Comparison of ENCODE assay signal across 8 mouse cellular contexts in genomic region chr4:141008028-141008427, GRCm38 (mm10). TPM values are rescaled to one million over a fixed set of nuclear protein-coding genes. Genes with fewer than 3 reads are reported as not detected.
DNase-seq lines count a peak whose midpoint lies in the region; ATAC-seq and TF ChIP-seq lines count a peak whose summit lies in the region.

No protein-coding gene starts in this region.

- intact Hi-C loops in heart, postnatal 36 days (cut with DNase I), result no loop called here

- H3K36me3 ChIP-seq in forebrain, embryonic 14.5 days (ENCODE audit: control insufficient read depth, insufficient read depth, low read length), result peaks cover 51% of the 10 kb centered on the region

- no peaks in the 10 kb centered on the region for H3K27me3 ChIP-seq in forebrain, embryonic 14.5 days (replicated peaks; ENCODE audit: control insufficient read depth, insufficient read depth, low read length)

- TF ChIP-seq CTCF in layer of hippocampus, adult 2 months (conservative IDR thresholded peaks at IDR 0.05), result 0 out of 2 replicates have a peak, but pooled peaks have one; percentile 10

- ATAC-seq in forebrain, embryonic 14.5 days, result no peak

- no peak overlapping the region for H3K27ac ChIP-seq in layer of hippocampus, adult 2 months
- no peak overlapping the region; the same call in 1 of the 2 replicates for H3K27ac ChIP-seq in forebrain, embryonic 14.5 days (ENCODE audit: low read depth, low read length)

- no peak overlapping the region for H3K4me3 ChIP-seq in layer of hippocampus, adult 2 months
- no peak overlapping the region for H3K4me3 ChIP-seq in forebrain, embryonic 14.5 days (ENCODE audit: low read depth, low read length)

- 81% methylated on average over 8 of the region's 8 CpGs for WGBS in forebrain, embryonic 14.5 days

- no peaks in the 10 kb centered on the region for H3K9me3 ChIP-seq in forebrain, embryonic 14.5 days (replicated peaks; ENCODE audit: control insufficient read depth, low read length)

- DNase-seq in layer of hippocampus, adult 2 months (ENCODE audit: low spot score in 2 of 2), result no peak
- no peak for DNase-seq in layer of hippocampus, adult 9-10 months (ENCODE audit: low spot score)
- DNase-seq in adrenal gland, postnatal 36 days, result peak; percentile 56 to 72
- DNase-seq in heart, postnatal 36 days, result peak; percentile 74
- peak; percentile 88 for DNase-seq in lung, postnatal 36 days
- no peak for DNase-seq in thymus, postnatal 0 days (ENCODE audit: low spot score)
- no peak for DNase-seq in thymus, postnatal 36 days
- DNase-seq in forebrain, embryonic 14.5 days (ENCODE audit: low spot score), result no peak

- no peak overlapping the region for H3K9ac ChIP-seq in forebrain, embryonic 14.5 days (ENCODE audit: low read length)

- H3K4me2 ChIP-seq in forebrain, embryonic 14.5 days (ENCODE audit: low read length), result no peak overlapping the region

- peaks cover 20% of the 10 kb centered on the region for H3K4me1 ChIP-seq in forebrain, embryonic 14.5 days (ENCODE audit: control insufficient read depth, insufficient read depth, low read length)

RNA-seq across cellular contexts. Expression of gene Mfap2, which starts 2.2 kb away (rescaled TPM):
- 1 to 10 TPM; 4.5 to 6.9 TPM for total RNA-seq in layer of hippocampus, adult 2 months (2021)
- 10 to 100 TPM in 1 of 2 experiments, 1 to 10 TPM in 1; 8.4 to 10.5 TPM for total RNA-seq in adrenal gland, postnatal 36 days (2021)
- 1 to 10 TPM; 4.0 to 4.3 TPM for total RNA-seq in heart, postnatal 36 days (2021)
- 24.4 and 32.8 TPM in 2 replicates for polyA plus RNA-seq in thymus, postnatal 0 days (2015; fragmentation: Nextera tagmentation; extraction: Ambion mirVana)
- polyA plus RNA-seq in forebrain, embryonic 14.5 days (2014; fragmentation: Nextera tagmentation; extraction: Ambion mirVana), result 255 and 287 TPM in 2 replicates

RNA-seq across cellular contexts. Expression of gene Atp13a2, which starts 21.4 kb away (rescaled TPM):
- 100 to 1,000 TPM; 155 to 162 TPM for total RNA-seq in layer of hippocampus, adult 2 months (2021)
- total RNA-seq in adrenal gland, postnatal 36 days (2021), result 10 to 100 TPM; 33.3 to 34.2 TPM
- 10 to 100 TPM; 16.5 to 17.3 TPM for total RNA-seq in heart, postnatal 36 days (2021)
- polyA plus RNA-seq in thymus, postnatal 0 days (2015; fragmentation: Nextera tagmentation; extraction: Ambion mirVana), result 39.0 and 41.8 TPM in 2 replicates
- 79.9 and 110 TPM in 2 replicates for polyA plus RNA-seq in forebrain, embryonic 14.5 days (2014; fragmentation: Nextera tagmentation; extraction: Ambion mirVana)

RNA-seq across cellular contexts. Expression of gene Sdhb, which starts 47.0 kb away (rescaled TPM):
- 100 to 1,000 TPM; 170 to 183 TPM for total RNA-seq in layer of hippocampus, adult 2 months (2021)
- 100 to 1,000 TPM; 418 to 498 TPM for total RNA-seq in adrenal gland, postnatal 36 days (2021)
- total RNA-seq in heart, postnatal 36 days (2021), result 1,000 to 10,000 TPM; 1,261 to 1,268 TPM
- polyA plus RNA-seq in thymus, postnatal 0 days (2015; fragmentation: Nextera tagmentation; extraction: Ambion mirVana), result 434 and 468 TPM in 2 replicates
- polyA plus RNA-seq in forebrain, embryonic 14.5 days (2014; fragmentation: Nextera tagmentation; extraction: Ambion mirVana), result 508 and 541 TPM in 2 replicates

RNA-seq across cellular contexts. Expression of gene Crocc, which starts 52.3 kb away (rescaled TPM):
- total RNA-seq in layer of hippocampus, adult 2 months (2021), result 10 to 100 TPM; 83.1 to 89.8 TPM
- 1 to 10 TPM; 5.5 to 5.8 TPM for total RNA-seq in adrenal gland, postnatal 36 days (2021)
- total RNA-seq in heart, postnatal 36 days (2021), result 1 to 10 TPM; 4.3 to 5.5 TPM
- polyA plus RNA-seq in thymus, postnatal 0 days (2015; fragmentation: Nextera tagmentation; extraction: Ambion mirVana), result 1.9 and 2.1 TPM in 2 replicates
- polyA plus RNA-seq in forebrain, embryonic 14.5 days (2014; fragmentation: Nextera tagmentation; extraction: Ambion mirVana), result 6.6 and 7.8 TPM in 2 replicates

Comparison
In these comparisons a context has a peak if more than half of its experiments do, and no peak if none do; other contexts are left out.
1. DNase-seq: peak in adrenal gland, postnatal 36 days (2 of 2), heart, postnatal 36 days (2 of 2) and lung, postnatal 36 days (single experiment); none in layer of hippocampus, adult 2 months (0 of 2), layer of hippocampus, adult 9-10 months (single experiment), thymus, postnatal 0 days (single experiment), thymus, postnatal 36 days (0 of 2) and forebrain, embryonic 14.5 days (single experiment).
2. RNA of gene Atp13a2, which starts 21.4 kb away (total RNA-seq): 155 to 162 TPM in layer of hippocampus, adult 2 months; 33.3 to 34.2 TPM in adrenal gland, postnatal 36 days and 16.5 to 17.3 TPM in heart, postnatal 36 days; every median in the first group is over 4 times any median in the second.